Comparison of ENCODE assay signal across 9 mouse cellular contexts in the genomic region with DNA sequence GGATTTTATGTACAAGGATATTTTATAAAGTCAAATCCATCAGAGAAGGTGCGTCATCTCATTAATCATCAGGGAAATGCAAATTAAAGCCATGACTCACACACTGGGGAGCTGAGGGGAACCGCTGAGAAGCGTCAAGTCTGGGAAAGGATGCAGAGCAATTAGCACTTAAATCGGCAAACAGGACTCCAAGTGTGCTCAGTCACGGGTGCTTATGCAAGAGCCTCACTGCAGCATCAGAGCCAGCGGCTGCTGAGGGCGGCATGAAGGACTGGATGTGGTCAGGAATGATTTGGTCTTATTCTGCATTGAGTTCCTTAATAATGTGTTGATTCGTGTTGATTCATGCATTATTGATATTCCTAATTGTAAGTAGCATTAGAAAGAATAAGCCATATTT.
A peak's percentile ranks its signal among the peaks of the same experiment; 100 is the strongest.
DNase-seq lines count a peak whose midpoint lies in the region; ATAC-seq and TF ChIP-seq lines count a peak whose summit lies in the region.
"Had no signal": no experiment of that assay in that cellular context is flagged by ENCODE, and none has a peak within 500 bp of the region (broad histone marks: within the 10 kb centered on the region; RNA-seq: fewer than 3 reads in every experiment).

No protein-coding gene starts in this region.

- H3K27me3 ChIP-seq in hindbrain, embryonic 16.5 days (replicated peaks; ENCODE audit: control insufficient read depth, insufficient read depth, low read length) = no peaks in the 10 kb centered on the region
- no peaks in the 10 kb centered on the region for H3K27me3 ChIP-seq in liver, postnatal 0 days (ENCODE audit: insufficient read depth, low read length)
- H3K27me3 ChIP-seq in stomach, postnatal 0 days (ENCODE audit: control insufficient read depth, insufficient read depth, low read length) = no peaks in the 10 kb centered on the region
- H3K27me3 ChIP-seq: CH12.LX had no signal

- H3K27ac ChIP-seq in hindbrain, embryonic 16.5 days (ENCODE audit: low read depth, low read length) = peak overlapping the region; percentile 80
- no peak overlapping the region for H3K27ac ChIP-seq in liver, postnatal 0 days (ENCODE audit: low read depth)
- H3K27ac ChIP-seq in stomach, postnatal 0 days (replicated peaks) = no peak overlapping the region

- peak; percentile 68; the same call in 1 of the 2 replicates for ATAC-seq in cerebellum, adult (ENCODE audit: insufficient number of reproducible peaks, low FRiP score, low TSS enrichment)
- peak; percentile 89 for ATAC-seq in hindbrain, embryonic 16.5 days
- peak; percentile 41 for ATAC-seq in liver, postnatal 0 days
- ATAC-seq in stomach, postnatal 0 days (ENCODE audit: low FRiP score, low TSS enrichment) = no peak

- no peak overlapping the region for H3K4me3 ChIP-seq in hindbrain, embryonic 16.5 days (ENCODE audit: low read length)
- H3K4me3 ChIP-seq in liver, postnatal 0 days (ENCODE audit: low read depth, low read length) = no peak overlapping the region
- H3K4me3 ChIP-seq in stomach, postnatal 0 days (ENCODE audit: low read depth, low read length) = no peak overlapping the region

- TF ChIP-seq CTCF in liver, postnatal 0 days (IDR thresholded peaks at IDR 0.05; ENCODE audit: low read depth) = no peak
- no peak for TF ChIP-seq CTCF in stomach, postnatal 0 days (IDR thresholded peaks at IDR 0.05; ENCODE audit: low read depth)

- no peaks in the 10 kb centered on the region for H3K9me3 ChIP-seq in hindbrain, embryonic 16.5 days (ENCODE audit: control insufficient read depth, low read length)
- H3K9me3 ChIP-seq in liver, postnatal 0 days (ENCODE audit: low read length) = no peaks in the 10 kb centered on the region
- H3K9me3 ChIP-seq in stomach, postnatal 0 days (ENCODE audit: control insufficient read depth, low read length) = no peaks in the 10 kb centered on the region

- WGBS in hindbrain, embryonic 16.5 days = 9% methylated on average over 8 of the region's 8 CpGs
- 32% methylated on average over 8 of the region's 8 CpGs for WGBS in liver, postnatal 0 days (ENCODE audit: insufficient replicate concordance)
- 33% methylated on average over 8 of the region's 8 CpGs for WGBS in stomach, postnatal 0 days

- peaks cover 16% of the 10 kb centered on the region for H3K4me1 ChIP-seq in hindbrain, embryonic 16.5 days (ENCODE audit: control insufficient read depth, insufficient read depth, low read depth, low read length)
- H3K4me1 ChIP-seq in liver, postnatal 0 days (ENCODE audit: insufficient read depth) = peaks cover 10% of the 10 kb centered on the region; the same call in 1 of the 2 replicates
- H3K4me1 ChIP-seq in stomach, postnatal 0 days (replicated peaks; ENCODE audit: control insufficient read depth, insufficient read depth) = no peaks in the 10 kb centered on the region

- no peak for DNase-seq in cerebellum, postnatal 4 days (ENCODE audit: low spot score in 2 of 2)
- DNase-seq in adrenal gland, postnatal 14 days = peak; percentile 52
- peak; percentile 78 for DNase-seq in fibroblast of lung, adult 2 months (ENCODE audit: low read depth)
- DNase-seq in liver, postnatal 0 days = no peak
- DNase-seq in stomach, postnatal 0 days (ENCODE audit: low spot score) = peak; percentile 24
- DNase-seq in kidney, adult 18-20 months = no peak

- H3K9ac ChIP-seq in hindbrain, embryonic 16.5 days (ENCODE audit: low read depth, low read length) = no peak overlapping the region; the same call in 1 of the 2 replicates
- H3K9ac ChIP-seq in liver, postnatal 0 days (replicated peaks) = no peak overlapping the region
- H3K9ac ChIP-seq in stomach, postnatal 0 days (ENCODE audit: low read length) = no peak overlapping the region

- TF ChIP-seq EP300 in liver, postnatal 0 days (IDR thresholded peaks at IDR 0.05; ENCODE audit: low read depth) = no peak
- TF ChIP-seq EP300 in stomach, postnatal 0 days (optimal IDR thresholded peaks at IDR 0.05) = no peak

- peaks cover 5% of the 10 kb centered on the region for H3K36me3 ChIP-seq in hindbrain, embryonic 16.5 days (ENCODE audit: control insufficient read depth, insufficient read depth, low read length)
- H3K36me3 ChIP-seq in liver, postnatal 0 days (replicated peaks; ENCODE audit: insufficient read depth, low read length) = peaks cover 14% of the 10 kb centered on the region; the same call in 1 of the 2 replicates
- H3K36me3 ChIP-seq in stomach, postnatal 0 days (ENCODE audit: control insufficient read depth, insufficient read depth, low read length) = peaks cover 5% of the 10 kb centered on the region; the same call in 1 of the 2 replicates

- peak overlapping the region; percentile 48 for H3K4me2 ChIP-seq in hindbrain, embryonic 16.5 days (ENCODE audit: low read length)
- peak overlapping the region; percentile 42; the same call in 1 of the 2 replicates for H3K4me2 ChIP-seq in liver, postnatal 0 days (ENCODE audit: low read depth, low read length)
- no peak overlapping the region for H3K4me2 ChIP-seq in stomach, postnatal 0 days (replicated peaks; ENCODE audit: low read depth)

Comparison
In these comparisons a context has a peak if more than half of its experiments do, and no peak if none do; other contexts are left out.
1. DNase-seq: peak in adrenal gland, postnatal 14 days (single experiment), fibroblast of lung, adult 2 months (single experiment) and stomach, postnatal 0 days (single experiment); none in cerebellum, postnatal 4 days (0 of 2), liver, postnatal 0 days (single experiment) and kidney, adult 18-20 months (single experiment).